Comparison of ENCODE assay signal across 9 mouse cellular contexts in genomic region chr4:139967922-139968321, GRCm38 (mm10). TPM values are rescaled to one million over a fixed set of nuclear protein-coding genes. Genes with fewer than 3 reads are reported as not detected.
A peak's percentile ranks its signal among the peaks of the same experiment; 100 is the strongest.
DNase-seq lines count a peak whose midpoint lies in the region; ATAC-seq and TF ChIP-seq lines count a peak whose summit lies in the region.
"Had no signal": no experiment of that assay in that cellular context is flagged by ENCODE, and none has a peak within 500 bp of the region (broad histone marks: within the 10 kb centered on the region; RNA-seq: fewer than 3 reads in every experiment).

Gene Klhdc7a (minus strand): TSS chr4:139968026.

- H3K4me2 ChIP-seq in neural tube, embryonic 13.5 days = no peak within 1 kb of the TSS
- H3K4me2 ChIP-seq in forebrain, embryonic 14.5 days (ENCODE audit: low read length) = no peak within 1 kb of the TSS
- peak within 1 kb of the TSS; percentile 36; the same call in 1 of the 2 replicates for H3K4me2 ChIP-seq in stomach, postnatal 0 days (replicated peaks; ENCODE audit: low read depth)

- no peak within 1 kb of the TSS for H3K4me3 ChIP-seq in neural tube, embryonic 13.5 days
- no peak within 1 kb of the TSS for H3K4me3 ChIP-seq in forebrain, embryonic 14.5 days (ENCODE audit: low read depth, low read length)
- H3K4me3 ChIP-seq in lung, adult 2 months (replicated peaks; ENCODE audit: extremely low read depth, low read depth, low read length) = peak within 1 kb of the TSS; percentile 49
- H3K4me3 ChIP-seq in stomach, postnatal 0 days (ENCODE audit: low read depth, low read length) = no peak within 1 kb of the TSS

- H3K4me1 ChIP-seq in neural tube, embryonic 13.5 days (replicated peaks) = peaks cover 16% of the 10 kb centered on the region
- H3K4me1 ChIP-seq in forebrain, embryonic 14.5 days (ENCODE audit: control insufficient read depth, insufficient read depth, low read length) = no peaks in the 10 kb centered on the region
- H3K4me1 ChIP-seq in lung, adult 2 months (ENCODE audit: control insufficient read depth, insufficient read depth, low read length) = peaks cover 3% of the 10 kb centered on the region; the same call in 1 of the 2 replicates
- H3K4me1 ChIP-seq in stomach, postnatal 0 days (replicated peaks; ENCODE audit: control insufficient read depth, insufficient read depth) = no peaks in the 10 kb centered on the region

- DNase-seq in neural tube, embryonic 10.5 days (ENCODE audit: extremely low spot score, low spot score) = no peak
- DNase-seq in forebrain, embryonic 14.5 days (ENCODE audit: low spot score) = peak; percentile 45
- DNase-seq in heart, postnatal 36 days = peak; percentile 64 to 69
- peak; percentile 76 for DNase-seq in layer of hippocampus, adult 9-11 months
- peak; percentile 63 for DNase-seq in lung, adult 2 months
- peak; percentile 83 for DNase-seq in stomach, postnatal 0 days (ENCODE audit: low spot score)
- no peak for DNase-seq in spleen, postnatal 36 days (ENCODE audit: low spot score in 2 of 2)

- H3K9ac ChIP-seq in neural tube, embryonic 13.5 days = no peak within 1 kb of the TSS
- no peak within 1 kb of the TSS for H3K9ac ChIP-seq in forebrain, embryonic 14.5 days (ENCODE audit: low read length)
- peak within 1 kb of the TSS; percentile 47; the same call in 1 of the 2 replicates for H3K9ac ChIP-seq in stomach, postnatal 0 days (ENCODE audit: low read length)

- 33% methylated on average over 4 of the region's 4 CpGs for WGBS in neural tube, embryonic 13.5 days
- WGBS in forebrain, embryonic 14.5 days = 40% methylated on average over 4 of the region's 4 CpGs
- WGBS in lung, adult 2 months = 26% methylated on average over 4 of the region's 4 CpGs
- 25% methylated on average over 4 of the region's 4 CpGs for WGBS in stomach, postnatal 0 days

- no peak for TF ChIP-seq EP300 in stomach, postnatal 0 days (optimal IDR thresholded peaks at IDR 0.05)

- peaks cover 12% of the 10 kb centered on the region; the same call in 1 of the 2 replicates for H3K27me3 ChIP-seq in neural tube, embryonic 13.5 days
- H3K27me3 ChIP-seq in forebrain, embryonic 14.5 days (replicated peaks; ENCODE audit: control insufficient read depth, insufficient read depth, low read length) = no peaks in the 10 kb centered on the region
- no peaks in the 10 kb centered on the region for H3K27me3 ChIP-seq in stomach, postnatal 0 days (ENCODE audit: control insufficient read depth, insufficient read depth, low read length)

- no peak for TF ChIP-seq CTCF in lung, adult 2 months (IDR thresholded peaks at IDR 0.05; ENCODE audit: insufficient read depth, low read length)
- no peak for TF ChIP-seq CTCF in stomach, postnatal 0 days (IDR thresholded peaks at IDR 0.05; ENCODE audit: low read depth)

- 0 out of 2 replicates have a peak, but pooled peaks have one; percentile 49 for ATAC-seq in neural tube, embryonic 13.5 days (ENCODE audit: low read depth)
- no peak for ATAC-seq in forebrain, embryonic 14.5 days
- peak; percentile 78 for ATAC-seq in stomach, postnatal 0 days (ENCODE audit: low FRiP score, low TSS enrichment)

- H3K9me3 ChIP-seq in neural tube, embryonic 13.5 days = no peaks in the 10 kb centered on the region
- no peaks in the 10 kb centered on the region for H3K9me3 ChIP-seq in forebrain, embryonic 14.5 days (replicated peaks; ENCODE audit: control insufficient read depth, low read length)
- H3K9me3 ChIP-seq in stomach, postnatal 0 days (ENCODE audit: control insufficient read depth, low read length) = no peaks in the 10 kb centered on the region

- no peaks in the 10 kb centered on the region for H3K36me3 ChIP-seq in neural tube, embryonic 13.5 days
- no peaks in the 10 kb centered on the region for H3K36me3 ChIP-seq in forebrain, embryonic 14.5 days (ENCODE audit: control insufficient read depth, insufficient read depth, low read length)
- no peaks in the 10 kb centered on the region for H3K36me3 ChIP-seq in stomach, postnatal 0 days (ENCODE audit: control insufficient read depth, insufficient read depth, low read length)
- H3K36me3 ChIP-seq: G1E had no signal

- intact Hi-C loops in heart, postnatal 36 days (cut with DNase I) = no loop called here

- TF ChIP-seq POLR2A in lung, adult 2 months (IDR thresholded peaks at IDR 0.05; ENCODE audit: borderline replicate concordance, extremely low read depth, low read depth, low read length) = no peak

- no peak within 1 kb of the TSS for H3K27ac ChIP-seq in neural tube, embryonic 13.5 days (replicated peaks)
- peak within 1 kb of the TSS; percentile 18; the same call in 1 of the 2 replicates for H3K27ac ChIP-seq in forebrain, embryonic 14.5 days (ENCODE audit: low read depth, low read length)
- H3K27ac ChIP-seq in stomach, postnatal 0 days (replicated peaks) = peak within 1 kb of the TSS; percentile 77

RNA-seq across cellular contexts. Expression of gene Klhdc7a, which starts in this region (rescaled TPM):
- 0.08 and 0.12 TPM in 2 replicates for polyA plus RNA-seq in neural tube, embryonic 13.5 days (2015; fragmentation: Nextera tagmentation; extraction: Ambion mirVana)
- 0.22 and 0.40 TPM in 2 replicates for polyA plus RNA-seq in forebrain, embryonic 14.5 days (2014; fragmentation: Nextera tagmentation; extraction: Ambion mirVana)
- 1 to 10 TPM in 1 of 2 experiments, under 1 TPM in 1; 0.95 to 1.7 TPM for total RNA-seq in heart, postnatal 36 days (2021)
- polyA plus RNA-seq in lung, adult 2 months (2012; rRNA removed) = 7.4 and 7.8 TPM in 2 replicates
- polyA plus RNA-seq in stomach, postnatal 0 days (2015; fragmentation: Nextera tagmentation; extraction: Ambion mirVana) = 1.6 and 1.7 TPM in 2 replicates
- polyA plus RNA-seq: G1E had no signal

Comparison
In these comparisons a context has a peak if more than half of its experiments do, and no peak if none do; other contexts are left out.
1. Peak in ATAC-seq in neural tube, embryonic 13.5 days; RNA of the gene not detected or under 1 TPM.
2. Peak in DNase-seq and H3K27ac ChIP-seq in forebrain, embryonic 14.5 days; RNA of the gene not detected or under 1 TPM.
3. DNase-seq: peak in heart, postnatal 36 days (2 of 2), layer of hippocampus, adult 9-11 months (single experiment), lung, adult 2 months (single experiment) and stomach, postnatal 0 days (single experiment); none in neural tube, embryonic 10.5 days (single experiment) and spleen, postnatal 36 days (0 of 2).